Mouse (Mus musculus) neural tube, embryonic 13.5 days (tissue): Measurements from ENCODE around the gene Tbxas1. TPM values are rescaled to one million over a fixed set of nuclear protein-coding genes. Genes with fewer than 3 reads are reported as not detected.

ENCODE experiments used
- ATAC-seq: fragments of 200-750 bp; cut with Nextera tagmentation; 2 replicates; pipeline ENCODE4 v1.8.0; 2017; ENCODE audit warnings: low read depth, mild to moderate bottlenecking, moderate TSS enrichment, moderate library complexity
- H3K27ac ChIP-seq: fragments of 300-500 bp; sonication (generic); replicated peaks from 2 replicates; pipeline ENCODE4 v1.5.1; 2015; ENCODE audit warnings: moderate library complexity, mild to moderate bottlenecking, inconsistent platforms
- H3K27me3 ChIP-seq: fragments of 300-500 bp; sonication (generic); 2 replicates; pipeline ENCODE4 v1.6.1; 2015; ENCODE audit warnings: mild to moderate bottlenecking, inconsistent platforms
- H3K36me3 ChIP-seq: fragments of 300-500 bp; sonication (generic); 2 replicates; pipeline ENCODE4 v1.6.1; 2015; ENCODE audit warnings: mild to moderate bottlenecking, inconsistent platforms
- H3K4me1 ChIP-seq: fragments of 300-500 bp; sonication (generic); replicated peaks from 2 replicates; pipeline ENCODE4 v1.6.1; 2015; ENCODE audit warnings: inconsistent platforms
- H3K4me2 ChIP-seq: fragments of 300-500 bp; sonication (generic); 2 replicates; pipeline ENCODE4 v1.6.1; 2015; ENCODE audit warnings: inconsistent platforms, mild to moderate bottlenecking, moderate library complexity
- H3K4me3 ChIP-seq: fragments of 300-500 bp; sonication (generic); 2 replicates; pipeline ENCODE4 v1.5.1; 2015; ENCODE audit warnings: mild to moderate bottlenecking, inconsistent platforms
- H3K9ac ChIP-seq: fragments of 300-500 bp; sonication (generic); 2 replicates; pipeline ENCODE4 v1.6.1; 2015; ENCODE audit warnings: moderate library complexity, mild to moderate bottlenecking, inconsistent platforms
- H3K9me3 ChIP-seq: fragments of 300-500 bp; sonication (generic); 2 replicates; pipeline ENCODE4 v1.6.1; 2016; ENCODE audit warnings: inconsistent platforms
- WGBS: fragments of 180-500 bp; shearing (Covaris S2); methylation state at CpG from one replicate; pipeline ENCODE4 v1.1.7; 2015; 5-methylcytosine and 5-hydroxymethylcytosine counted together
- polyA plus RNA-seq: library from polyadenylated mRNA; unstranded; fragments of >200 nt; fragmentation: Nextera tagmentation; extraction: Ambion mirVana; gene quantifications from 2 replicates; pipeline ENCODE4 v1.2.1, GENCODE M21; 2015

Gene Tbxas1
- polyA plus RNA-seq, 1 experiment from 2014 or later = 2.5 TPM

- Histone ChIP-seq H3K27ac (no peak overlapping the region), H3K27me3 (no peaks in the 10 kb centered on the region), H3K36me3 (no peaks in the 10 kb centered on the region), H3K4me1 (peaks cover 51% of the 10 kb centered on the region), H3K4me3 (no peak overlapping the region), H3K9me3 (no peaks in the 10 kb centered on the region), H3K9ac (no peak overlapping the region), H3K4me2 (no peak overlapping the region)
- ATAC-seq = no peak
- 62% methylated on average over 3 of the region's 3 CpGs for WGBS
Measured at GRCm38 (mm10) chr6:38863595-38863994, 11.6 kb upstream of the Tbxas1 start.

GRCm38 (mm10) chr6:38865805-38866204 is 9.4 kb upstream of the Tbxas1 start:
- Histone ChIP-seq H3K9me3 (no peaks in the 10 kb centered on the region), H3K4me1 (peaks cover 61% of the 10 kb centered on the region), H3K27me3 (no peaks in the 10 kb centered on the region), H3K9ac (no peak overlapping the region), H3K4me3 (no peak overlapping the region), H3K4me2 (no peak overlapping the region), H3K36me3 (0 out of 2 replicates have a peak, but pooled peaks cover 6% of the 10 kb centered on the region), H3K27ac (no peak overlapping the region)
- ATAC-seq = no peak

- H3K4me1 ChIP-seq = peaks cover 66% of the 10 kb centered on the region
- H3K27me3 ChIP-seq = no peaks in the 10 kb centered on the region
- H3K27ac ChIP-seq = no peak overlapping the region
- H3K9ac ChIP-seq = no peak overlapping the region
- 0 out of 2 replicates have a peak, but pooled peaks cover 6% of the 10 kb centered on the region for H3K36me3 ChIP-seq
- H3K4me2 ChIP-seq = no peak overlapping the region
- no peaks in the 10 kb centered on the region for H3K9me3 ChIP-seq
- ATAC-seq = no peak
- H3K4me3 ChIP-seq = no peak overlapping the region
- 88% methylated on average over 1 of the region's 1 CpGs for WGBS
Measured at GRCm38 (mm10) chr6:38866357-38866756, 8.8 kb upstream of the Tbxas1 start.

GRCm38 (mm10) chr6:38866761-38867160 is 8.4 kb upstream of the Tbxas1 start:
- no peak overlapping the region for H3K27ac ChIP-seq
- WGBS = 80% methylated on average over 2 of the region's 2 CpGs
- H3K36me3 ChIP-seq = 0 out of 2 replicates have a peak, but pooled peaks cover 7% of the 10 kb centered on the region
- no peak for ATAC-seq
- H3K27me3 ChIP-seq = no peaks in the 10 kb centered on the region
- no peak overlapping the region for H3K4me2 ChIP-seq
- H3K4me1 ChIP-seq = peaks cover 70% of the 10 kb centered on the region
- H3K9me3 ChIP-seq = no peaks in the 10 kb centered on the region
- no peak overlapping the region for H3K9ac ChIP-seq
- no peak overlapping the region for H3K4me3 ChIP-seq

GRCm38 (mm10) chr6:38867291-38867690 is 7.9 kb upstream of the Tbxas1 start:
- Histone ChIP-seq H3K9me3 (no peaks in the 10 kb centered on the region), H3K4me3 (no peak overlapping the region), H3K27ac (no peak overlapping the region), H3K4me1 (peaks cover 75% of the 10 kb centered on the region), H3K9ac (no peak overlapping the region), H3K27me3 (no peaks in the 10 kb centered on the region), H3K4me2 (no peak overlapping the region), H3K36me3 (0 out of 2 replicates have a peak, but pooled peaks cover 9% of the 10 kb centered on the region)
- WGBS = 48% methylated on average over 1 of the region's 1 CpGs
- no peak for ATAC-seq

GRCm38 (mm10) chr6:38868974-38869373 is 6.2 kb upstream of the Tbxas1 start:
- Histone ChIP-seq H3K27ac (no peak overlapping the region), H3K9ac (no peak overlapping the region), H3K4me2 (no peak overlapping the region), H3K9me3 (no peaks in the 10 kb centered on the region), H3K27me3 (no peaks in the 10 kb centered on the region), H3K36me3 (0 out of 2 replicates have a peak, but pooled peaks cover 9% of the 10 kb centered on the region), H3K4me1 (peaks cover 86% of the 10 kb centered on the region), H3K4me3 (no peak overlapping the region)
- 98% methylated on average over 1 of the region's 1 CpGs for WGBS
- no peak for ATAC-seq

- Histone ChIP-seq H3K36me3 (0 out of 2 replicates have a peak, but pooled peaks cover 9% of the 10 kb centered on the region), H3K9me3 (no peaks in the 10 kb centered on the region), H3K27ac (no peak overlapping the region), H3K4me2 (no peak overlapping the region), H3K9ac (peak overlapping the region; percentile 50; the same call in 1 of the 2 replicates), H3K4me1 (peaks cover 78% of the 10 kb centered on the region), H3K4me3 (no peak overlapping the region), H3K27me3 (no peaks in the 10 kb centered on the region)
- ATAC-seq = no peak
- WGBS = 12% methylated on average over 2 of the region's 2 CpGs
Measured at GRCm38 (mm10) chr6:38870070-38870469, 5.1 kb upstream of the Tbxas1 start.

GRCm38 (mm10) chr6:38871051-38871450 is 4.2 kb upstream of the Tbxas1 start:
- Histone ChIP-seq H3K27ac (no peak overlapping the region), H3K27me3 (no peaks in the 10 kb centered on the region), H3K36me3 (0 out of 2 replicates have a peak, but pooled peaks cover 9% of the 10 kb centered on the region), H3K9me3 (no peaks in the 10 kb centered on the region), H3K4me3 (no peak overlapping the region), H3K4me2 (peak overlapping the region; percentile 38), H3K4me1 (peaks cover 69% of the 10 kb centered on the region), H3K9ac (no peak overlapping the region)
- WGBS = 9% methylated on average over 7 of the region's 7 CpGs
- no peak for ATAC-seq

GRCm38 (mm10) chr6:38873316-38873715 is 1.9 kb upstream of the Tbxas1 start:
- H3K36me3 ChIP-seq = 0 out of 2 replicates have a peak, but pooled peaks cover 9% of the 10 kb centered on the region
- peak overlapping the region; percentile 72 for H3K4me2 ChIP-seq
- H3K9me3 ChIP-seq = no peaks in the 10 kb centered on the region
- 0 out of 2 replicates have a peak, but pooled peaks cover 8% of the 10 kb centered on the region for H3K27me3 ChIP-seq
- peak overlapping the region; percentile 100 for H3K9ac ChIP-seq
- WGBS = 52% methylated on average over 1 of the region's 1 CpGs
- peaks cover 56% of the 10 kb centered on the region for H3K4me1 ChIP-seq
- H3K27ac ChIP-seq = peak overlapping the region; percentile 99
- ATAC-seq = no peak
- H3K4me3 ChIP-seq = peak overlapping the region; percentile 100

- H3K9me3 ChIP-seq = no peaks in the 10 kb centered on the region
- ATAC-seq = no peak
- WGBS = 3% methylated on average over 8 of the region's 8 CpGs
- H3K36me3 ChIP-seq = 0 out of 2 replicates have a peak, but pooled peaks cover 9% of the 10 kb centered on the region
- 0 out of 2 replicates have a peak, but pooled peaks cover 11% of the 10 kb centered on the region for H3K27me3 ChIP-seq
- H3K4me1 ChIP-seq = peaks cover 51% of the 10 kb centered on the region
- peak overlapping the region; percentile 99 for H3K27ac ChIP-seq
- peak overlapping the region; percentile 72 for H3K4me2 ChIP-seq
- peak overlapping the region; percentile 100 for H3K4me3 ChIP-seq
- peak overlapping the region; percentile 100 for H3K9ac ChIP-seq
Measured at GRCm38 (mm10) chr6:38874035-38874434, 1.2 kb upstream of the Tbxas1 start.

GRCm38 (mm10) chr6:38874565-38875257 is 493 bp upstream of the Tbxas1 start:
- H3K36me3 ChIP-seq = 0 out of 2 replicates have a peak, but pooled peaks cover 9% of the 10 kb centered on the region
- peak overlapping the region; percentile 100 for H3K4me3 ChIP-seq
- H3K9ac ChIP-seq = peak overlapping the region; percentile 100
- peak overlapping the region; percentile 72 for H3K4me2 ChIP-seq
- H3K4me1 ChIP-seq = peaks cover 49% of the 10 kb centered on the region
- WGBS = under 1% methylated on average over 23 of the region's 23 CpGs
- no peaks in the 10 kb centered on the region for H3K9me3 ChIP-seq
- 0 out of 2 replicates have a peak, but pooled peaks cover 12% of the 10 kb centered on the region for H3K27me3 ChIP-seq
- no peak for ATAC-seq
- peak overlapping the region; percentile 99 for H3K27ac ChIP-seq

- WGBS = under 1% methylated on average over 89 of the region's 108 CpGs
- ATAC-seq = peak; percentile 86
- Histone ChIP-seq H3K27me3 (0 out of 2 replicates have a peak, but pooled peaks cover 12% of the 10 kb centered on the region), H3K9me3 (no peaks in the 10 kb centered on the region), H3K36me3 (0 out of 2 replicates have a peak, but pooled peaks cover 4% of the 10 kb centered on the region), H3K4me3 (peak within 1 kb of the TSS; percentile 100), H3K4me2 (peak within 1 kb of the TSS; percentile 72), H3K27ac (peak within 1 kb of the TSS; percentile 99), H3K4me1 (peaks cover 36% of the 10 kb centered on the region), H3K9ac (peak within 1 kb of the TSS; percentile 100)
Measured at GRCm38 (mm10) chr6:38876071-38876911, 1.1 kb downstream of the Tbxas1 start, which contains the start of gene Hipk2. TSS of gene Hipk2 (minus strand) at chr6:38876165.
